Mouse (Mus musculus) embryonic facial prominence, embryonic 13.5 days (tissue): ENCODE results near the gene Epha4. TPM values are rescaled to one million over a fixed set of nuclear protein-coding genes. Genes with fewer than 3 reads are reported as not detected.
A peak's percentile ranks its signal among the peaks of the same experiment; 100 is the strongest.

Experiments
- ATAC-seq: fragments of 200-750 bp; cut with Nextera tagmentation; 2 replicates; pipeline ENCODE4 v1.8.0; 2017; ENCODE audit warnings: low read depth; ENCODE audit not compliant: insufficient number of reproducible peaks, insufficient read depth, low FRiP score, low TSS enrichment
- H3K27ac ChIP-seq: fragments of 300-500 bp; sonication (generic); 2 replicates; pipeline ENCODE4 v1.5.1; 2015; ENCODE audit warnings: moderate library complexity, mild to moderate bottlenecking, inconsistent platforms
- H3K27me3 ChIP-seq: fragments of 300-500 bp; sonication (generic); 2 replicates; pipeline ENCODE4 v1.6.1; 2015; ENCODE audit warnings: mild to moderate bottlenecking, inconsistent platforms
- H3K36me3 ChIP-seq: fragments of 300-500 bp; sonication (generic); 2 replicates; pipeline ENCODE4 v1.6.1; 2015; ENCODE audit warnings: mild to moderate bottlenecking, inconsistent platforms
- H3K4me1 ChIP-seq: fragments of 300-500 bp; sonication (generic); 2 replicates; pipeline ENCODE4 v1.6.1; 2015; ENCODE audit warnings: inconsistent platforms
- H3K4me2 ChIP-seq: fragments of 300-500 bp; sonication (generic); 2 replicates; pipeline ENCODE4 v1.6.1; 2015; ENCODE audit warnings: moderate library complexity, mild to moderate bottlenecking, inconsistent platforms
- H3K4me3 ChIP-seq: fragments of 300-500 bp; sonication (generic); 2 replicates; pipeline ENCODE4 v1.5.1; 2015; ENCODE audit warnings: mild to moderate bottlenecking, inconsistent platforms
- H3K9ac ChIP-seq: fragments of 300-500 bp; sonication (generic); 2 replicates; pipeline ENCODE4 v1.6.1; 2015; ENCODE audit warnings: mild to moderate bottlenecking, inconsistent platforms
- H3K9me3 ChIP-seq: fragments of 300-500 bp; sonication (generic); 2 replicates; pipeline ENCODE4 v1.6.1; 2016; ENCODE audit warnings: inconsistent platforms
- WGBS: fragments of 180-500 bp; shearing (Covaris S2); methylation state at CpG from one replicate; pipeline ENCODE4 v1.1.7; 2015; ENCODE audit warnings: mixed read lengths; 5-methylcytosine and 5-hydroxymethylcytosine counted together
- polyA plus RNA-seq: library from polyadenylated mRNA; unstranded; fragments of >200 nt; fragmentation: Nextera tagmentation; extraction: Ambion mirVana; gene quantifications from 2 replicates; pipeline ENCODE4 v1.2.1, GENCODE M21; 2015

Epha4 gene
- polyA plus RNA-seq, 1 experiment from 2014 or later: 65.9 TPM

- no peak for ATAC-seq
- Histone ChIP-seq H3K27ac (no peak overlapping the region), H3K4me3 (no peak overlapping the region), H3K27me3 (peaks cover 13% of the 10 kb centered on the region), H3K4me1 (peaks cover 10% of the 10 kb centered on the region), H3K36me3 (no peaks in the 10 kb centered on the region), H3K9ac (no peak overlapping the region), H3K4me2 (no peak overlapping the region), H3K9me3 (no peaks in the 10 kb centered on the region)
- 67% methylated on average over 2 of the region's 2 CpGs for WGBS
Measured at GRCm38 (mm10) chr1:77523354-77523753, 8.5 kb upstream of the Epha4 start.

GRCm38 (mm10) chr1:77521640-77522539, 7.0 kb upstream of the Epha4 start:
- Histone ChIP-seq H3K36me3 (no peaks in the 10 kb centered on the region), H3K9ac (no peak overlapping the region), H3K27me3 (peaks cover 22% of the 10 kb centered on the region), H3K4me3 (no peak overlapping the region), H3K27ac (no peak overlapping the region; the same call in 1 of the 2 replicates), H3K9me3 (no peaks in the 10 kb centered on the region), H3K4me2 (peak overlapping the region; percentile 39), H3K4me1 (peaks cover 12% of the 10 kb centered on the region)
- no peak for ATAC-seq
- WGBS: 17% methylated on average over 16 of the region's 17 CpGs

- Histone ChIP-seq H3K27ac (no peak overlapping the region), H3K27me3 (peaks cover 22% of the 10 kb centered on the region), H3K4me3 (no peak overlapping the region), H3K4me1 (peaks cover 22% of the 10 kb centered on the region), H3K9ac (no peak overlapping the region), H3K36me3 (no peaks in the 10 kb centered on the region), H3K9me3 (no peaks in the 10 kb centered on the region), H3K4me2 (no peak overlapping the region)
- no peak for ATAC-seq
- 87% methylated on average over 3 of the region's 3 CpGs for WGBS
Measured at GRCm38 (mm10) chr1:77518715-77519114, 3.8 kb upstream of the Epha4 start.

DNA sequence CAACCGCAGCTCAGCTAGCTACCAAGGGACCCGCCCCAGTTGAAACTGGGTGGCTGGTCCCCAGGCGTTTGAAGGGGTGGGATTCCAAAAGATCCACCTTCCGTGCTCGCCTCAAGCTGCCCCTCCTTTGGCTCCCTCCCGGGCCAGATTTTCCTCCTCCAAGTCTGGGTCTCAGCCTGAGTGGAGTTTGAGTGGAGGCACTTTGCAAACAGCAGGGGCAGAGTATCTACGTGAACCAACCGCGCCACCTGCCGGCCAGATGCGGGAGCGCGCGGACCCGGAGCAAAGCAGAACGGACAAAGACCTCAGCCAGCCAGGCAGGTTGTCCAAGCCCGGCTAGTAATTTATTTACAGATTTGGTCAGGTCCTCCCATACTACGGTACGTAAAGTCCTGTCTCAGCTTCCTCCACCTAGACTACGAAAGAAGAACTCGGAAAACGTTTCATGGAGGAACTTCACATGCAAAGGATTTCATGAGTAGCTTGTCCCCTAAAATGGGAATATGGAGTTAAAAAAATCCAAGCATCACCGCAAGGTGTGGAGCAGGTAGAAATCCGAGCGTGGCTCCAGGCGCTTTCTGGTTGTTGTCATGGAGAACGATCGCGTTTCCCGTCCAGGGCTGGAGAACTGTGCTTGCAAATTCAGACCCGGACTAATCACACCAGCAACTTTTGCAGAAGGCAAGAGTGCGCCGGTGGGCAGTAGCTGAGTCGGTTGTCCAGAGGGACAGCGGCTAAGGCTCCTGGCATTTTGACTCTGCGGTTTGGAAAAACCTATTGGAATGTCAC, 1.5 kb upstream of the Epha4 start:
- Histone ChIP-seq H3K9ac (peak overlapping the region; percentile 77), H3K4me2 (peak overlapping the region; percentile 93), H3K4me1 (peaks cover 26% of the 10 kb centered on the region), H3K27ac (peak overlapping the region; percentile 92), H3K27me3 (peaks cover 22% of the 10 kb centered on the region), H3K36me3 (no peaks in the 10 kb centered on the region), H3K4me3 (peak overlapping the region; percentile 73), H3K9me3 (no peaks in the 10 kb centered on the region)
- peak; percentile 16; the same call in 1 of the 2 replicates for ATAC-seq
- under 1% methylated on average over 36 of the region's 36 CpGs for WGBS

- Histone ChIP-seq H3K27ac (peak overlapping the region; percentile 92), H3K27me3 (peaks cover 22% of the 10 kb centered on the region), H3K9me3 (no peaks in the 10 kb centered on the region), H3K4me2 (peak overlapping the region; percentile 93), H3K4me1 (peaks cover 34% of the 10 kb centered on the region), H3K9ac (peak overlapping the region; percentile 77), H3K36me3 (0 out of 2 replicates have a peak, but pooled peaks cover 5% of the 10 kb centered on the region), H3K4me3 (peak overlapping the region; percentile 73)
- under 1% methylated on average over 12 of the region's 12 CpGs for whole genome bisulfite sequencing
- no peak for ATAC-seq
Measured at GRCm38 (mm10) chr1:77515651-77515981, 728 bp upstream of the Epha4 start.

DNA sequence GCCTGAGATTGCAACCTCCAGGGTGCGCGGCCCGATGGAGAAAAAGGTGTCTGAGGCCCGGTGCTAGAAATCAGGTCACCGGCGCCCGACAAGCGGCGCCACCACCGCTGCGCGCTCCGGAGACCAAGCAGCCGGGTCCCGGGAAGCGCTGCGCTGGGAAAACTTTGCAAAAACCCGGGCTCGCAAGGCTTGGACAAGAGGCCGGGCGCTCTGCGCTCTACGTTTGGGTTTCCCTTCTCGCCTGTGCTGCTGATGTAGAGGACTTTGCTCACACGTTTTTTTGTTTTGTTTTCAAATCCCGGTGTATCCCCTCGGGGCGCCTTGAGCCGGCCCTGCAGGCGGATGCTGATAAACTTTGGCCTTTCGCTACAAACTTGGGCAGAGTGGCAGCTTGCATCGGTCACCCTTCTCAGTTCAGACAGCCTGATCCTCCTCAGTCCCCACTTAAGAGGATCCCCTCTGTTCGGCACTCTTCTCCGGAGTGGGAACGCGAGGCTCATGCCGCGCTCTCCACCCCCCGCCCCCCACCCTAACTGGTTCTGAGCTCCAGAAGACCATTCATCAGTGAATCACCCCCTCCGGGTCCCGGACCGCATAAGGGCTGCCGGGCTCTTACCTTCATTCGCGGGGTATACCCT, 444 bp downstream of the Epha4 start:
- Histone ChIP-seq H3K27ac (peak overlapping the region; percentile 92), H3K9me3 (no peaks in the 10 kb centered on the region), H3K4me2 (peak overlapping the region; percentile 93), H3K4me1 (peaks cover 41% of the 10 kb centered on the region), H3K27me3 (peaks cover 17% of the 10 kb centered on the region), H3K9ac (peak overlapping the region; percentile 89), H3K36me3 (peaks cover 11% of the 10 kb centered on the region; the same call in 1 of the 2 replicates), H3K4me3 (peak overlapping the region; percentile 73)
- under 1% methylated on average over 45 of the region's 45 CpGs for WGBS
- peak; percentile 13; the same call in 1 of the 2 replicates for ATAC-seq

- Histone ChIP-seq H3K4me1 (peaks cover 43% of the 10 kb centered on the region), H3K9me3 (no peaks in the 10 kb centered on the region), H3K27me3 (peaks cover 14% of the 10 kb centered on the region), H3K36me3 (peaks cover 14% of the 10 kb centered on the region; the same call in 1 of the 2 replicates), H3K4me3 (peak overlapping the region; percentile 73), H3K27ac (peak overlapping the region; percentile 92), H3K9ac (peak overlapping the region; percentile 89), H3K4me2 (peak overlapping the region; percentile 93)
- 0% methylated on average over 9 of the region's 9 CpGs for WGBS
- no peak for ATAC-seq
Measured at GRCm38 (mm10) chr1:77513959-77514324, 946 bp downstream of the Epha4 start.

GRCm38 (mm10) chr1:77513411-77513941, 1.4 kb downstream of the Epha4 start:
- peaks cover 48% of the 10 kb centered on the region for H3K4me1 ChIP-seq
- 0% methylated on average over 27 of the region's 27 CpGs for WGBS

DNA sequence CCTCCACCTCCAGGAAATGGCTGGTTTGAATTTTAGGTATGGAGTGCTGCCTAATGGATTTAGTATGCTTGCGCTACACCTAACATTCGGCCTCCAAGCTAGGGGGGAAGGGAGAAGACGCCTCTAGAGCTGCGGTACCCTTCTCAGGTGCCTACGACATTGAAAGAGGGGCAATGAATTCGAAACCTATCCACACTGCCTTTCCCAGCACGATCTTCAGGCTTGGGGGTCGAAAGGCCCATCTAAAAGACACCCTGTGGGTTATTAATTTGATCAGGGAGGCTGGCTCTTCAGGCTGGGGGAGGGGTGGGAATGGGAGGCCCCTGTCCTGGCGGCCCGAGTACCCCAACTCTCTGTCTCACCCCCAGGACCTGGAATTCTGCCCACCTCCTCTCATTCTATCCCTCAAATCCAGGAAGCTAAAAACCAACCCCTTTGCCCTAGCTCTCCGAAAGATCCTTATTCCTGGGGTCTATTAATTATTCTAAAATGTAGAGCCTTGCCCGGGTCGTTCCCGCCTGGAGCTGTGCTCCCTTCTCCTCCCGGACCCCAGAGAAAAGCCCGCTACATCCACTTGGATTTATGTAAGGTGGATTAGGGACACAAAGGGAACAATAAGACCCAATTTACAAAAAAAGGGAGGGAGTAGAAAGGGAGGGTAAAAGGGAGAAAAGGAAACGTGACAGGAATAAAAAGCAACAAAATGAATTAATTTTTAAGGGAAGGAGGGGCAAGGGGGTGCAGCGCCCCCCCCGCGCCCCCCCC, 2.3 kb downstream of the Epha4 start:
- no peaks in the 10 kb centered on the region for H3K9me3 ChIP-seq
- 2% methylated on average over 20 of the region's 20 CpGs for WGBS
- peaks cover 54% of the 10 kb centered on the region for H3K4me1 ChIP-seq
- peak overlapping the region; percentile 73 for H3K4me3 ChIP-seq
- H3K36me3 ChIP-seq: peaks cover 18% of the 10 kb centered on the region; the same call in 1 of the 2 replicates
- peak overlapping the region; percentile 92 for H3K27ac ChIP-seq
- peak overlapping the region; percentile 89 for H3K9ac ChIP-seq
- 0 out of 2 replicates have a peak, but pooled peaks cover 6% of the 10 kb centered on the region for H3K27me3 ChIP-seq
- ATAC-seq: no peak
- peak overlapping the region; percentile 93 for H3K4me2 ChIP-seq

More at GRCm38 (mm10) chr1:77513411-77513941, 1.4 kb downstream of the Epha4 start:
- Histone ChIP-seq H3K9ac (peak overlapping the region; percentile 89), H3K27ac (peak overlapping the region; percentile 92), H3K4me2 (peak overlapping the region; percentile 93), H3K9me3 (no peaks in the 10 kb centered on the region), H3K4me3 (peak overlapping the region; percentile 73), H3K36me3 (peaks cover 18% of the 10 kb centered on the region; the same call in 1 of the 2 replicates), H3K27me3 (peaks cover 9% of the 10 kb centered on the region; the same call in 1 of the 2 replicates)
- no peak for ATAC-seq

- peak overlapping the region; percentile 89 for H3K9ac ChIP-seq
- peaks cover 22% of the 10 kb centered on the region for H3K36me3 ChIP-seq
- peak overlapping the region; percentile 93 for H3K4me2 ChIP-seq
- peak overlapping the region; percentile 73 for H3K4me3 ChIP-seq
- no peaks in the 10 kb centered on the region for H3K9me3 ChIP-seq
- H3K4me1 ChIP-seq: peaks cover 58% of the 10 kb centered on the region
- H3K27ac ChIP-seq: peak overlapping the region; percentile 92
- 9% methylated on average over 4 of the region's 4 CpGs for WGBS
- no peak for ATAC-seq
- H3K27me3 ChIP-seq: 0 out of 2 replicates have a peak, but pooled peaks cover under 1% of the 10 kb centered on the region
Measured at GRCm38 (mm10) chr1:77512059-77512407, 2.9 kb downstream of the Epha4 start.
